8 mouse cellular contexts compared by ENCODE assay signal in genomic region chr3:54807666-54808217, GRCm38 (mm10). TPM values are rescaled to one million over a fixed set of nuclear protein-coding genes. Genes with fewer than 3 reads are reported as not detected.
A peak's percentile ranks its signal among the peaks of the same experiment; 100 is the strongest.
DNase-seq lines count a peak whose midpoint lies in the region; ATAC-seq lines count a peak whose summit lies in the region.

TSS of gene Rfxap (minus strand) at chr3:54807791.

- ATAC-seq in heart, embryonic 13.5 days (ENCODE audit: extremely low read depth, insufficient number of reproducible peaks, low FRiP score, low TSS enrichment), result peak; percentile 95
- ATAC-seq in liver, embryonic 12.5 days, result peak; percentile 94
- ATAC-seq in stomach, embryonic 15.5 days (ENCODE audit: insufficient read depth, low FRiP score, low read depth), result peak; percentile 94

- peak within 1 kb of the TSS; percentile 94 for H3K4me3 ChIP-seq in brown adipose tissue, adult 24 weeks (ENCODE audit: insufficient read depth, low read depth, low read length)
- H3K4me3 ChIP-seq in heart, embryonic 13.5 days, result peak within 1 kb of the TSS; percentile 92
- H3K4me3 ChIP-seq in liver, embryonic 12.5 days, result peak within 1 kb of the TSS; percentile 88
- H3K4me3 ChIP-seq in stomach, embryonic 15.5 days (replicated peaks), result peak within 1 kb of the TSS; percentile 71

- H3K4me1 ChIP-seq in brown adipose tissue, adult 24 weeks (ENCODE audit: control insufficient read depth, insufficient read depth, insufficient read length, low read length), result 0 out of 2 replicates have a peak, but pooled peaks cover 3% of the 10 kb centered on the region
- H3K4me1 ChIP-seq in heart, embryonic 13.5 days, result peaks cover 22% of the 10 kb centered on the region
- peaks cover 27% of the 10 kb centered on the region for H3K4me1 ChIP-seq in liver, embryonic 12.5 days
- peaks cover 11% of the 10 kb centered on the region for H3K4me1 ChIP-seq in stomach, embryonic 15.5 days

- 1% methylated on average over 52 of the region's 52 CpGs for WGBS in heart, embryonic 13.5 days
- WGBS in liver, embryonic 12.5 days (ENCODE audit: insufficient replicate concordance), result under 1% methylated on average over 51 of the region's 52 CpGs
- WGBS in stomach, embryonic 15.5 days, result under 1% methylated on average over 52 of the region's 52 CpGs

- peak; percentile 99 for DNase-seq in CD4-positive, CD25-positive, alpha-beta regulatory T cell, adult 2 months (ENCODE audit: low read depth, low spot score)
- DNase-seq in fat pad, adult 2 months (ENCODE audit: extremely low read depth, low read depth, low spot score), result peak; percentile 28
- peak; percentile 98 for DNase-seq in kidney, postnatal 10 days
- DNase-seq in natural killer cell, adult 2 months (ENCODE audit: low spot score in 2 of 2), result peak; percentile 95

- H3K9ac ChIP-seq in heart, embryonic 13.5 days, result peak within 1 kb of the TSS; percentile 96
- H3K9ac ChIP-seq in liver, embryonic 12.5 days, result peak within 1 kb of the TSS; percentile 94
- peak within 1 kb of the TSS; percentile 82 for H3K9ac ChIP-seq in stomach, embryonic 15.5 days

- no peaks in the 10 kb centered on the region for H3K9me3 ChIP-seq in heart, embryonic 13.5 days
- H3K9me3 ChIP-seq in liver, embryonic 12.5 days (replicated peaks), result no peaks in the 10 kb centered on the region
- H3K9me3 ChIP-seq in stomach, embryonic 15.5 days, result no peaks in the 10 kb centered on the region

- peaks cover 27% of the 10 kb centered on the region for H3K36me3 ChIP-seq in heart, embryonic 13.5 days
- H3K36me3 ChIP-seq in liver, embryonic 12.5 days, result peaks cover 22% of the 10 kb centered on the region
- H3K36me3 ChIP-seq in stomach, embryonic 15.5 days, result 0 out of 2 replicates have a peak, but pooled peaks cover 3% of the 10 kb centered on the region

- H3K27me3 ChIP-seq in heart, embryonic 13.5 days (replicated peaks), result peaks cover 5% of the 10 kb centered on the region
- H3K27me3 ChIP-seq in liver, embryonic 12.5 days (replicated peaks), result peaks cover 7% of the 10 kb centered on the region; the same call in 1 of the 2 replicates
- H3K27me3 ChIP-seq in stomach, embryonic 15.5 days (replicated peaks), result no peaks in the 10 kb centered on the region

- H3K4me2 ChIP-seq in heart, embryonic 13.5 days, result peak within 1 kb of the TSS; percentile 90
- peak within 1 kb of the TSS; percentile 96 for H3K4me2 ChIP-seq in liver, embryonic 12.5 days
- H3K4me2 ChIP-seq in stomach, embryonic 15.5 days, result peak within 1 kb of the TSS; percentile 77

- H3K27ac ChIP-seq in brown adipose tissue, adult 24 weeks (replicated peaks; ENCODE audit: low read depth, low read length), result peak within 1 kb of the TSS; percentile 82
- peak within 1 kb of the TSS; percentile 96 for H3K27ac ChIP-seq in heart, embryonic 13.5 days (replicated peaks)
- H3K27ac ChIP-seq in liver, embryonic 12.5 days, result peak within 1 kb of the TSS; percentile 90
- H3K27ac ChIP-seq in stomach, embryonic 15.5 days, result peak within 1 kb of the TSS; percentile 91

RNA-seq across cellular contexts. Expression of gene Rfxap, which starts in this region (rescaled TPM):
- polyA plus RNA-seq in brown adipose tissue, adult 24 weeks (2012; ENCODE audit: insufficient read depth, insufficient read length, missing spikeins), result 13.2 and 21.0 TPM in 2 replicates
- polyA plus RNA-seq in heart, embryonic 13.5 days (2015; fragmentation: Nextera tagmentation; extraction: Ambion mirVana), result 22.6 and 26.0 TPM in 2 replicates
- 38.7 and 39.3 TPM in 2 replicates for polyA plus RNA-seq in liver, embryonic 12.5 days (2016; fragmentation: Nextera tagmentation; extraction: Ambion mirVana)
- 35.7 and 42.9 TPM in 2 replicates for polyA plus RNA-seq in stomach, embryonic 15.5 days (2015; fragmentation: Nextera tagmentation; extraction: Ambion mirVana)

Comparison
In these comparisons a context has a peak if more than half of its experiments do, and no peak if none do; other contexts are left out.
1. Peak in every context shown above with its lines: DNase-seq, ATAC-seq, H3K4me3 ChIP-seq and H3K27ac ChIP-seq.
2. DNase-seq: peak in every context shown above with its lines; median percentile 99 in CD4-positive, CD25-positive, alpha-beta regulatory T cell, adult 2 months; 98 in kidney, postnatal 10 days; 95 in natural killer cell, adult 2 months; 28 in fat pad, adult 2 months.